Mouse (Mus musculus): Measurements from ENCODE around the gene Peg10.

DNA sequence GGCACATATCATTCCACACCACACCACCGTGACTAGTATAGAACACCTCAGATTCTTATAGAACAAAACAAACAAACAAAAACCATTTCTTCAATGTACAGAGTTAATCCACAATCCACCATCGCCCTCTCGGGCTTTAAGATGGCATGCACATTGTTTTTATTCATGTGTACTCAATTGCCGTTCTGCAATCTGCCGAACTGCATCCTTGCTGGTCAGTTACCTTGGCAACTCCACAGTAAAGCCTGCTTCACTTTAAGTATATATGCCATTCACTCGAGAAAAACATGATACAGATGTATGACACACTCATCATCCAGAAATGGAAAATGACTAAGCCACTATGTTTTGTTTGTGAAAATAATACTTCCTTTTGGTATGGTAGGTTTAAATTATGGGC, 25.0 kb upstream of the Peg10 start:
- TF ChIP-seq CTCF (IDR thresholded peaks at IDR 0.05; ENCODE audit: low read depth) (no peak), EP300 (IDR thresholded peaks at IDR 0.05; ENCODE audit: low read depth) (no peak)
